Mouse (Mus musculus) yolk sac, embryonic 10.5 days (tissue): ENCODE measurements at regions not wholly inside any gene's neighbourhood (a gene's known extent, or its start where the extent isn't known, plus 50 kb on each side); places are given as distances from the start of the nearest gene placed in this dataset.
"Not testable (repeated sequence)": the region's sequence is repeated elsewhere in the genome, so short reads cannot be mapped to it uniquely, and the experiment has no call there.

Experiments
- DNase-seq: peaks from one replicate; pipeline ENCODE4 v3.0.0-alpha.2; 2017; ENCODE audit warnings: low spot score

GRCm38 (mm10) chr6:3319378-3319777, 80.0 kb downstream of the Samd9l start:
- DNase-seq: no peak

- DNase-seq: peak; percentile 81
Measured at GRCm38 (mm10) chr6:3307598-3308220, 91.7 kb downstream of the Samd9l start.

GRCm38 (mm10) chr6:3304881-3305620, 94.3 kb downstream of the Samd9l start:
- DNase-seq: not testable (repeated sequence)

- not testable (repeated sequence) for DNase-seq
Measured at GRCm38 (mm10) chr6:3293316-3293715, 106.1 kb downstream of the Samd9l start.

- DNase-seq: not testable (repeated sequence)
Measured at GRCm38 (mm10) chr6:3291983-3292382, 107.4 kb downstream of the Samd9l start.

- not testable (repeated sequence) for DNase-seq
Measured at GRCm38 (mm10) chr6:3268726-3269125, 130.6 kb downstream of the Samd9l start.

- DNase-seq: not testable (repeated sequence)
Measured at GRCm38 (mm10) chr6:3265477-3265876, 133.9 kb downstream of the Samd9l start.
